Comparison of ENCODE assay signal across 26 mouse cellular contexts in the genomic region with DNA sequence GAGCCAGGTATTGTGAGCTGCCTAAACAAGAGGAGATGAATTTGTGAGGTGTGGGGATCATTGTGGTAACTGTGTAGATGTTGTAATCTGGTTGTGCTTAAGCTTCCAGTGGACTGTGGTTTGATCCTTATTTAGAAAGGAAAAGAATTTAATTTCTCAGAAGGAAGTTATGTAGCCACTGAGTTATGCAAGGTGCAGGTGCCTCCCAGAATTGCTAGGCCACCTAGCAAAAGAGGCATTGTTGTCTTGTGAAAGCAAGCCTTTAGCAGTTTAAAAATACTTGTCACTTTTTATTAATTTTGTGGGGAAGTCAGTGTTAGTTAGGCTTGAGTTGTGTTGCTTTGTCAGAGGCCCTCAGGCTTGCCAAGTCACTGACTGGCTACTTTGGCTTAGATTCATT. TPM values are rescaled to one million over a fixed set of nuclear protein-coding genes. Genes with fewer than 3 reads are reported as not detected.
DNase-seq lines count a peak whose midpoint lies in the region; ATAC-seq and TF ChIP-seq lines count a peak whose summit lies in the region.
"Had no signal": no experiment of that assay in that cellular context is flagged by ENCODE, and none has a peak within 500 bp of the region (broad histone marks: within the 10 kb centered on the region; RNA-seq: fewer than 3 reads in every experiment).

No protein-coding gene starts in this region.

- no peak overlapping the region for H3K4me2 ChIP-seq in liver, embryonic 15.5 days
- H3K4me2 ChIP-seq in liver, embryonic 12.5 days, result no peak overlapping the region
- H3K4me2 ChIP-seq: heart, embryonic 15.5 days; limb, embryonic 12.5 days; midbrain, embryonic 13.5 days; neural tube, embryonic 13.5 days had no signal

- H3K36me3 ChIP-seq in liver, embryonic 15.5 days (replicated peaks), result peaks cover 21% of the 10 kb centered on the region
- H3K36me3 ChIP-seq in liver, embryonic 12.5 days, result peaks cover 43% of the 10 kb centered on the region
- H3K36me3 ChIP-seq: heart, embryonic 15.5 days had no signal

- H3K4me3 ChIP-seq in liver, embryonic 15.5 days (replicated peaks), result no peak overlapping the region
- no peak overlapping the region for H3K4me3 ChIP-seq in liver, embryonic 12.5 days
- no peak overlapping the region for H3K4me3 ChIP-seq in bone marrow macrophage, adult 2 months (ENCODE audit: insufficient read depth, low read length)
- H3K4me3 ChIP-seq: forebrain, embryonic 10.5 days; heart, adult 2 months; heart, embryonic 15.5 days; limb, embryonic 12.5 days; midbrain, embryonic 13.5 days; neural tube, embryonic 13.5 days had no signal

- no peak for ATAC-seq in liver, embryonic 15.5 days (ENCODE audit: insufficient read depth)
- ATAC-seq in liver, embryonic 12.5 days, result no peak
- ATAC-seq: activated CD4-positive, CD25-positive, alpha-beta regulatory T cell, adult 4 months; hindbrain, embryonic 16.5 days; intestine, embryonic 16.5 days; midbrain, embryonic 13.5 days had no signal

- peak; percentile 79 for DNase-seq in 416B (ENCODE audit: low read depth)
- peak; percentile 42 for DNase-seq in lung, postnatal 36 days
- no peak for DNase-seq in testis, postnatal 14 days (ENCODE audit: low spot score)
- DNase-seq in ovary, postnatal 10 days (ENCODE audit: low spot score), result no peak
- no peak for DNase-seq in frontal cortex, postnatal 25 days (ENCODE audit: low spot score in 2 of 2)
- DNase-seq: adrenal gland, postnatal 10 days; cerebellum, adult 11 months; cerebellum, postnatal 10 days; embryo, embryonic 11 days; gastrocnemius, postnatal 14 days; heart, adult 2 months; heart, postnatal 4 days; right cerebral cortex, postnatal 14 days; thymus, adult 18-20 months had no signal

- no peaks in the 10 kb centered on the region for H3K27me3 ChIP-seq in liver, embryonic 15.5 days
- H3K27me3 ChIP-seq in liver, embryonic 12.5 days (replicated peaks), result no peaks in the 10 kb centered on the region
- H3K27me3 ChIP-seq: heart, embryonic 15.5 days; limb, embryonic 12.5 days; midbrain, embryonic 13.5 days; neural tube, embryonic 13.5 days had no signal

- no peak for TF ChIP-seq POLR2A in bone marrow macrophage, adult 2 months (IDR thresholded peaks at IDR 0.05; ENCODE audit: borderline replicate concordance, low read depth, low read length)

- H3K4me1 ChIP-seq in liver, embryonic 15.5 days (replicated peaks), result peaks cover 31% of the 10 kb centered on the region
- H3K4me1 ChIP-seq in liver, embryonic 12.5 days, result peaks cover 36% of the 10 kb centered on the region
- peaks cover 51% of the 10 kb centered on the region for H3K4me1 ChIP-seq in bone marrow macrophage, adult 2 months (ENCODE audit: control insufficient read depth, insufficient read depth, low read length)
- H3K4me1 ChIP-seq: forebrain, embryonic 10.5 days; limb, embryonic 12.5 days had no signal

- H3K9me3 ChIP-seq in liver, embryonic 15.5 days (replicated peaks), result no peaks in the 10 kb centered on the region
- H3K9me3 ChIP-seq in liver, embryonic 12.5 days (replicated peaks), result no peaks in the 10 kb centered on the region
- H3K9me3 ChIP-seq: forebrain, embryonic 10.5 days; heart, embryonic 15.5 days; limb, embryonic 12.5 days; midbrain, embryonic 13.5 days; neural tube, embryonic 13.5 days had no signal

- no peak for TF ChIP-seq CTCF in bone marrow macrophage, adult 2 months (IDR thresholded peaks at IDR 0.05; ENCODE audit: low read depth, low read length)

- 0 out of 2 replicates have a peak overlapping the region, but pooled peaks have one; percentile 6 for H3K27ac ChIP-seq in liver, embryonic 15.5 days (replicated peaks)
- no peak overlapping the region for H3K27ac ChIP-seq in liver, embryonic 12.5 days
- H3K27ac ChIP-seq in bone marrow macrophage, adult 2 months (ENCODE audit: insufficient read depth, low read depth, low read length), result peak overlapping the region; percentile 9; the same call in 1 of the 2 replicates
- H3K27ac ChIP-seq: forebrain, embryonic 10.5 days; heart, adult 2 months; heart, embryonic 15.5 days; kidney, postnatal 0 days; limb, embryonic 12.5 days; midbrain, embryonic 13.5 days; neural tube, embryonic 13.5 days had no signal

- H3K9ac ChIP-seq in liver, embryonic 15.5 days, result no peak overlapping the region
- H3K9ac ChIP-seq in liver, embryonic 12.5 days, result no peak overlapping the region
- H3K9ac ChIP-seq: heart, embryonic 15.5 days; limb, embryonic 12.5 days; midbrain, embryonic 13.5 days; neural tube, embryonic 13.5 days had no signal

RNA-seq across cellular contexts. Expression of gene Ube2f, which starts 7.8 kb away (rescaled TPM):
- 66.9 and 68.6 TPM in 2 replicates for polyA plus RNA-seq in liver, embryonic 15.5 days (2015; fragmentation: Nextera tagmentation; extraction: Ambion mirVana)
- polyA plus RNA-seq in liver, embryonic 12.5 days (2016; fragmentation: Nextera tagmentation; extraction: Ambion mirVana), result 71.6 and 73.4 TPM in 2 replicates
- polyA plus RNA-seq in bone marrow macrophage, adult 2 months (2012; ENCODE audit: insufficient read depth, insufficient read length, missing spikeins), result 86.4 and 92.4 TPM in 2 replicates

RNA-seq across cellular contexts. Expression of gene Scly, which starts 40.2 kb away (rescaled TPM):
- 27.5 and 31.2 TPM in 2 replicates for polyA plus RNA-seq in liver, embryonic 15.5 days (2015; fragmentation: Nextera tagmentation; extraction: Ambion mirVana)
- 28.8 and 30.0 TPM in 2 replicates for polyA plus RNA-seq in liver, embryonic 12.5 days (2016; fragmentation: Nextera tagmentation; extraction: Ambion mirVana)
- polyA plus RNA-seq in bone marrow macrophage, adult 2 months (2012; ENCODE audit: insufficient read depth, insufficient read length, missing spikeins), result 19.2 and 22.6 TPM in 2 replicates

Comparison
In these comparisons a context has a peak if more than half of its experiments do, and no peak if none do; other contexts are left out.
1. DNase-seq: peak in 416B (single experiment) and lung, postnatal 36 days (single experiment); none in testis, postnatal 14 days (single experiment), ovary, postnatal 10 days (single experiment) and frontal cortex, postnatal 25 days (0 of 2).